In genomic region chr3:123503943-123504342, GRCm38 (mm10) we compare ENCODE assay signal across 18 mouse cellular contexts. TPM values are rescaled to one million over a fixed set of nuclear protein-coding genes. Genes with fewer than 3 reads are reported as not detected.
DNase-seq lines count a peak whose midpoint lies in the region; ATAC-seq lines count a peak whose summit lies in the region.
"Had no signal": no experiment of that assay in that cellular context is flagged by ENCODE, and none has a peak within 500 bp of the region (broad histone marks: within the 10 kb centered on the region; RNA-seq: fewer than 3 reads in every experiment).

No protein-coding gene starts in this region.

- intact Hi-C loops in left cerebral cortex, postnatal 4 days (cut with DNase I) = loop anchor here (10.0 kb wide), 1 partner anchor 119 kb away; the partner anchor contains the start of gene Mettl14

- ATAC-seq in frontal cortex, adult (ENCODE audit: low TSS enrichment) = peak; percentile 57
- no peak for ATAC-seq in erythroid progenitor cell, adult 5-6 weeks (replicated peaks; ENCODE audit: low FRiP score, poor library complexity, severe bottlenecking)
- ATAC-seq: CD4-positive, CD25-positive, alpha-beta regulatory T cell, adult 4 months; forebrain, embryonic 14.5 days; intestine, postnatal 0 days; midbrain, embryonic 13.5 days had no signal

- DNase-seq in frontal cortex, postnatal 25 days (ENCODE audit: low spot score in 2 of 2) = no peak
- peak; percentile 48 for DNase-seq in left cerebral cortex, adult 11 months (ENCODE audit: low spot score)
- DNase-seq in left cerebral cortex, postnatal 4 days = no peak
- DNase-seq in layer of hippocampus, adult 9-11 months = peak; percentile 81
- DNase-seq in right cerebral cortex, postnatal 25 days = peak; percentile 34
- no peak for DNase-seq in thymus, postnatal 4 days
- DNase-seq: cerebellum, postnatal 10 days; gastrocnemius, postnatal 14 days; kidney, postnatal 25 days; liver, embryonic 13.5 days; retina, postnatal 1 day; thymus, postnatal 36 days had no signal

RNA-seq across cellular contexts. Expression of gene Prss12, which starts 57.2 kb away (rescaled TPM):
- total RNA-seq in left cerebral cortex, postnatal 4 days (2021) = 10 to 100 TPM; 28.4 to 28.8 TPM
- not detected in 2 replicates for total RNA-seq in erythroid progenitor cell, adult 5-6 weeks (2015; ENCODE audit: low replicate concordance)
- total RNA-seq in erythroid progenitor cell, adult 5-6 weeks (2017; ENCODE audit: low replicate concordance) = not detected in 2 replicates

Comparison
In these comparisons a context has a peak if more than half of its experiments do, and no peak if none do; other contexts are left out.
1. DNase-seq: peak in left cerebral cortex, adult 11 months (single experiment), layer of hippocampus, adult 9-11 months (single experiment) and right cerebral cortex, postnatal 25 days (single experiment); none in frontal cortex, postnatal 25 days (0 of 2), left cerebral cortex, postnatal 4 days (single experiment) and thymus, postnatal 4 days (single experiment).
2. RNA of gene Prss12, which starts 57.2 kb away (total RNA-seq): 28.4 to 28.8 TPM in left cerebral cortex, postnatal 4 days; not detected in erythroid progenitor cell, adult 5-6 weeks; every median in the first group is over 10 times any median in the second.